Mouse (Mus musculus): ENCODE data around the gene Cuedc1. TPM values are rescaled to one million over a fixed set of nuclear protein-coding genes. Genes with fewer than 3 reads are reported as not detected.

The Cuedc1 gene
- polyA plus RNA-seq, 1 experiment = not detected

DNA sequence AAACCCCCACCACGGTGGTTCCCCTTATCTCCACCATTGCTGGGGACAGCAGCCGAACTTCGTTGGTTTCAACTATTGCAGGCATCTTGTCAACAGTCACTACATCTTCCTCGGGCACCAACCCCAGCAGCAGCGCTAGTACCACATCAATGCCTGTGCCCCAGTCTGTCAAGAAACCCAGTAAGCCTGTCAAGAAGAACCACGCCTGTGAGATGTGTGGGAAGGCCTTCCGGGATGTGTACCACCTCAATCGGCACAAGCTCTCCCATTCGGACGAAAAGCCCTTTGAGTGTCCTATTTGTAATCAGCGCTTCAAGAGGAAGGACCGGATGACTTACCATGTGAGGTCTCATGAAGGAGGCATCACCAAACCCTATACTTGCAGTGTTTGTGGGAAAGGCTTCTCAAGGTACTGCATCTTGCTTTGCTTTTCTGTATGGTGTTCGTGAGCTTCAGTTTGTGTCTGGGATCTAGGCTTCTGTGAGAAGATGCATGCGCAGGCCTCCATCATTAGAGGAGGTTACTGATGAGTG, 24.4 kb upstream of the Cuedc1 start:
- Histone ChIP-seq H3K4me1 (ENCODE audit: control insufficient read depth, insufficient read depth, low read length) (peaks cover 9% of the 10 kb centered on the region), H3K4me3 (ENCODE audit: insufficient read depth, low read depth, low read length) (no peak overlapping the region), H3K27ac (ENCODE audit: insufficient read depth, low read depth, low read length) (no peak overlapping the region)
- 64% methylated on average over 14 of the region's 14 CpGs for WGBS
- TF ChIP-seq CTCF (IDR thresholded peaks at IDR 0.05; ENCODE audit: insufficient read depth, low read depth, low read length) (no peak), POLR2A (IDR thresholded peaks at IDR 0.05; ENCODE audit: insufficient read depth, low read depth, low read length) (no peak)

DNA sequence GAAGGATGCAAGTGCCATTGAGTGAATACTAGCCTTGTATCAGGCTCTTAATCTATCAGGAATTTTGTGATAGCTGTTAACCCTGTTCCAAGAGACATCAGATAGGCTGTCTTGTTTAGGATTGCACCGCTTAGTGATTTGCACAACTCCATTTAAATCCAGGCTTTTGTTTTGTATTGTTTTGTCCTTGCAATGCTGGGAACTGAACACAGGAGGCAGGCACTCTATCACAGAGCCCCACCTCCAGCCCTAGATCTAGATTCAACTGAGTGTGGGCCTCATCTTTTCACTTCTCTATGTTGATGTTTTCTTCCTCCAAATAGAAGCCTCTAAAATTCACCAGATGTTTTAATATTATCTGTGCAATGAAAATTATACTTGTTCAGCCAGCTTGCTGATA, 22.2 kb upstream of the Cuedc1 start:
- WGBS = 43% methylated on average over 1 of the region's 1 CpGs
- Histone ChIP-seq H3K27ac (ENCODE audit: insufficient read depth, low read depth, low read length) (no peak overlapping the region), H3K4me3 (ENCODE audit: insufficient read depth, low read depth, low read length) (no peak overlapping the region), H3K4me1 (ENCODE audit: control insufficient read depth, insufficient read depth, low read length) (peaks cover 7% of the 10 kb centered on the region)
- TF ChIP-seq POLR2A (IDR thresholded peaks at IDR 0.05; ENCODE audit: insufficient read depth, low read depth, low read length) (no peak), CTCF (IDR thresholded peaks at IDR 0.05; ENCODE audit: insufficient read depth, low read depth, low read length) (no peak)

- Histone ChIP-seq H3K4me3 (ENCODE audit: insufficient read depth, low read depth, low read length) (no peak overlapping the region), H3K4me1 (ENCODE audit: control insufficient read depth, insufficient read depth, low read length) (peaks cover 7% of the 10 kb centered on the region), H3K27ac (ENCODE audit: insufficient read depth, low read depth, low read length) (no peak overlapping the region)
- WGBS = 26% methylated on average over 1 of the region's 1 CpGs
- no peak for TF ChIP-seq CTCF (IDR thresholded peaks at IDR 0.05; ENCODE audit: insufficient read depth, low read depth, low read length)
- no peak for TF ChIP-seq POLR2A (IDR thresholded peaks at IDR 0.05; ENCODE audit: insufficient read depth, low read depth, low read length)
Measured at GRCm38 (mm10) chr11:88076394-88076793, 21.5 kb upstream of the Cuedc1 start.

- Histone ChIP-seq H3K4me3 (ENCODE audit: insufficient read depth, low read depth, low read length) (no peak overlapping the region), H3K27ac (ENCODE audit: insufficient read depth, low read depth, low read length) (no peak overlapping the region), H3K4me1 (ENCODE audit: control insufficient read depth, insufficient read depth, low read length) (0 out of 2 replicates have a peak, but pooled peaks cover 2% of the 10 kb centered on the region)
- TF ChIP-seq POLR2A (IDR thresholded peaks at IDR 0.05; ENCODE audit: insufficient read depth, low read depth, low read length) = no peak
- no peak for TF ChIP-seq CTCF (IDR thresholded peaks at IDR 0.05; ENCODE audit: insufficient read depth, low read depth, low read length)
- 77% methylated on average over 6 of the region's 6 CpGs for WGBS
Measured at GRCm38 (mm10) chr11:88083699-88084098, 14.2 kb upstream of the Cuedc1 start.

- Histone ChIP-seq H3K4me1 (ENCODE audit: control insufficient read depth, insufficient read depth, low read length) (0 out of 2 replicates have a peak, but pooled peaks cover 4% of the 10 kb centered on the region), H3K27ac (ENCODE audit: insufficient read depth, low read depth, low read length) (no peak overlapping the region), H3K4me3 (ENCODE audit: insufficient read depth, low read depth, low read length) (peak overlapping the region; percentile 35)
- WGBS = 3% methylated on average over 25 of the region's 25 CpGs
- TF ChIP-seq CTCF (IDR thresholded peaks at IDR 0.05; ENCODE audit: insufficient read depth, low read depth, low read length) = no peak
- TF ChIP-seq POLR2A (IDR thresholded peaks at IDR 0.05; ENCODE audit: insufficient read depth, low read depth, low read length) = no peak
Measured at GRCm38 (mm10) chr11:88086737-88087627, 10.9 kb upstream of the Cuedc1 start.

GRCm38 (mm10) chr11:88089150-88089549, 8.7 kb upstream of the Cuedc1 start:
- Histone ChIP-seq H3K4me1 (ENCODE audit: control insufficient read depth, insufficient read depth, low read length) (0 out of 2 replicates have a peak, but pooled peaks cover 4% of the 10 kb centered on the region), H3K4me3 (ENCODE audit: insufficient read depth, low read depth, low read length) (no peak overlapping the region), H3K27ac (ENCODE audit: insufficient read depth, low read depth, low read length) (no peak overlapping the region)
- WGBS = 65% methylated on average over 5 of the region's 5 CpGs
- no peak for TF ChIP-seq POLR2A (IDR thresholded peaks at IDR 0.05; ENCODE audit: insufficient read depth, low read depth, low read length)
- no peak for TF ChIP-seq CTCF (IDR thresholded peaks at IDR 0.05; ENCODE audit: insufficient read depth, low read depth, low read length)

GRCm38 (mm10) chr11:88090293-88090692, 7.6 kb upstream of the Cuedc1 start:
- 83% methylated on average over 5 of the region's 5 CpGs for WGBS
- Histone ChIP-seq H3K4me3 (ENCODE audit: insufficient read depth, low read depth, low read length) (no peak overlapping the region), H3K27ac (ENCODE audit: insufficient read depth, low read depth, low read length) (no peak overlapping the region), H3K4me1 (ENCODE audit: control insufficient read depth, insufficient read depth, low read length) (0 out of 2 replicates have a peak, but pooled peaks cover 4% of the 10 kb centered on the region)
- no peak for TF ChIP-seq CTCF (IDR thresholded peaks at IDR 0.05; ENCODE audit: insufficient read depth, low read depth, low read length)
- no peak for TF ChIP-seq POLR2A (IDR thresholded peaks at IDR 0.05; ENCODE audit: insufficient read depth, low read depth, low read length)

DNA sequence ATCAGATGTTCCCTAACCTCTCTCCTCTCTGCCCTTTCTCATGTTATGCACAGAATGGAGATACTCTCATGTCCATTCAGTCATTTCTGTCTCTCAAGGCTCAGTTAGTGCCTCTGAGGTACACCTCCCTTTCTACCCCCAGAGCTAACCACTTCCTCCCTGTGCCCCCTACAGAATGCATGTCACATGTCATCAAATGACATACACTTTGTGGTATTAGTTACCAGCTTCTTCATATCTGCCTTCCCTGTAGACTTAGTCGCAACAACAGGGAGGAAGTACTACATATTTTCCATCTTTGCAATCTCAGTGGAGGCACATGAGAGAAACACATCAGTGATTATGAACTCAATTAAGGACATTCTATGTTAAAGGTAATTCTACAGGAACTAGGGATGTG, 5.9 kb upstream of the Cuedc1 start:
- TF ChIP-seq CTCF (IDR thresholded peaks at IDR 0.05; ENCODE audit: insufficient read depth, low read depth, low read length) = no peak
- no peak for TF ChIP-seq POLR2A (IDR thresholded peaks at IDR 0.05; ENCODE audit: insufficient read depth, low read depth, low read length)
- Histone ChIP-seq H3K4me1 (ENCODE audit: control insufficient read depth, insufficient read depth, low read length) (0 out of 2 replicates have a peak, but pooled peaks cover 2% of the 10 kb centered on the region), H3K27ac (ENCODE audit: insufficient read depth, low read depth, low read length) (no peak overlapping the region), H3K4me3 (ENCODE audit: insufficient read depth, low read depth, low read length) (no peak overlapping the region)
- 98% methylated on average over 1 of the region's 1 CpGs for WGBS

- Histone ChIP-seq H3K4me3 (ENCODE audit: insufficient read depth, low read depth, low read length) (no peak overlapping the region), H3K4me1 (ENCODE audit: control insufficient read depth, insufficient read depth, low read length) (peaks cover 20% of the 10 kb centered on the region), H3K27ac (ENCODE audit: insufficient read depth, low read depth, low read length) (no peak overlapping the region)
- 24% methylated on average over 4 of the region's 4 CpGs for WGBS
- TF ChIP-seq POLR2A (IDR thresholded peaks at IDR 0.05; ENCODE audit: insufficient read depth, low read depth, low read length) (no peak), CTCF (IDR thresholded peaks at IDR 0.05; ENCODE audit: insufficient read depth, low read depth, low read length) (no peak)
Measured at GRCm38 (mm10) chr11:88097173-88097572, 685 bp upstream of the Cuedc1 start.
